Mouse (Mus musculus): ENCODE measurements around the gene Gm26897. TPM values are rescaled to one million over a fixed set of nuclear protein-coding genes. Genes with fewer than 3 reads are reported as not detected.

Gene Gm26897
- polyA plus RNA-seq, 1 experiment from 2014 or later: not detected

DNA sequence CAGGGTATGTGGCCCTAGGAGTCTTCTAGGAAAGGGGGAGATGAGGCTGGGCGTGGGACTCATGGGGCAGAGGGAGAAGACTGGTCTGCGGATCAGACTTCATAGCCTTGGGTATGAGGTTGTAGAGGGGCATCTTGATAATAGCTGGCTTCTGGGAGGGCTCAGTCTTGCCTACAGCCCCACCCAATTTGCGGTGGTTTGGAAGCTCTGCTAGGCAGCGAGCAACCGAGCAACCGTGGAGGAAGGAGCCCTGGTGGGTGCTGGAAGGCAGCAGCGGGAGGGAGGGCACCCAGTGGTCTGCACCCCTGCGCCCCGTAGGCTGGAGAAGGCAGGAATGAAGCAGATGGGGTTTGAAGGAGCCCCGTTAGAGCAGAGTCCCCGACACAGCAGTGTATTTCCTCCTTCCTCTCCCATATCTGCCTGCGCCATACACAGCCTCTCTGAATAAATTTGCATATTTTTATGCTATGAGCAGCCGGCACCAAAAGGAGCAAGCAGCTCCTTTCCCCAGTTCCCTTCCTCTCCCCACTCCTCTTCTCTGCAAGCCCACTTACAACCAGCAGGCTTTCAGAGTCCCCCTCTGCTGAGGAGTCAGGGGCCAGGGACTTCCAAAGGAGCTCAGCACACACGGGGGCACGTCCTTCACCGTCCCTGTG, 20.9 kb downstream of the Gm26897 start:
- DNase-seq (ENCODE audit: low spot score): no peak
- peak overlapping the region; percentile 23; the same call in 1 of the 2 replicates for H3K4me2 ChIP-seq (replicated peaks; ENCODE audit: low read depth)
- no peak overlapping the region; the same call in 1 of the 2 replicates for H3K27ac ChIP-seq (replicated peaks)
- no peak for TF ChIP-seq CTCF (IDR thresholded peaks at IDR 0.05; ENCODE audit: low read depth)
- no peak for TF ChIP-seq EP300 (optimal IDR thresholded peaks at IDR 0.05)
- no peak overlapping the region for H3K9ac ChIP-seq (ENCODE audit: low read length)
- 36% methylated on average over 16 of the region's 16 CpGs for WGBS
- H3K4me3 ChIP-seq (ENCODE audit: low read depth, low read length): no peak overlapping the region
- H3K4me1 ChIP-seq (replicated peaks; ENCODE audit: control insufficient read depth, insufficient read depth): no peaks in the 10 kb centered on the region
- no peaks in the 10 kb centered on the region for H3K36me3 ChIP-seq (ENCODE audit: control insufficient read depth, insufficient read depth, low read length)
- no peaks in the 10 kb centered on the region for H3K9me3 ChIP-seq (ENCODE audit: control insufficient read depth, low read length)
- ATAC-seq (ENCODE audit: low FRiP score, low TSS enrichment): no peak
- no peaks in the 10 kb centered on the region for H3K27me3 ChIP-seq (ENCODE audit: control insufficient read depth, insufficient read depth, low read length)

DNA sequence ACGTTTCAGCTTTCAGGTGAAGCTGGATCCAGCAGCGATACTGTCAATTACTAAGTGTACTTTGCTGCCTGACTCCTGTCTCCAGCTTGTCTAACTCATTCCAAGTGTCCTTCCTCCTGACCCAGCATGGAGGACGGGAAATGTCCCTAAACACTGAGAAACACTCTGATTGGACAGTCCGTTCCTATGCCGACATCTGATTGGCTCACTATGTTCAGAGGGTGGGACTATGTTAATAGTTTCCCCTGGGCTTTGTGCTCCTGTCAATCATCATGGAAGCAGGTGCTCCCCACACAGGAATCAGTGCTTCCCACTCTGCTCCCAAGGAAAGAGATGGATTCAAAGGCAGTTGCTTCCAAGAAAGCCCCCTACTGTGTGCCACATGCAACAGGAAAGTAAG, 21.6 kb downstream of the Gm26897 start:
- no peak overlapping the region for H3K4me2 ChIP-seq (replicated peaks; ENCODE audit: low read depth)
- H3K9me3 ChIP-seq (ENCODE audit: control insufficient read depth, low read length): no peaks in the 10 kb centered on the region
- ATAC-seq (ENCODE audit: low FRiP score, low TSS enrichment): no peak; the same call in 1 of the 2 replicates
- no peak for TF ChIP-seq EP300 (optimal IDR thresholded peaks at IDR 0.05)
- no peak for TF ChIP-seq CTCF (IDR thresholded peaks at IDR 0.05; ENCODE audit: low read depth)
- H3K36me3 ChIP-seq (ENCODE audit: control insufficient read depth, insufficient read depth, low read length): no peaks in the 10 kb centered on the region
- H3K27ac ChIP-seq (replicated peaks): no peak overlapping the region
- no peaks in the 10 kb centered on the region for H3K27me3 ChIP-seq (ENCODE audit: control insufficient read depth, insufficient read depth, low read length)
- WGBS: 25% methylated on average over 5 of the region's 5 CpGs
- H3K9ac ChIP-seq (ENCODE audit: low read length): no peak overlapping the region
- no peak overlapping the region for H3K4me3 ChIP-seq (ENCODE audit: low read depth, low read length)
- H3K4me1 ChIP-seq (replicated peaks; ENCODE audit: control insufficient read depth, insufficient read depth): no peaks in the 10 kb centered on the region
- DNase-seq (ENCODE audit: low spot score): no peak

DNA sequence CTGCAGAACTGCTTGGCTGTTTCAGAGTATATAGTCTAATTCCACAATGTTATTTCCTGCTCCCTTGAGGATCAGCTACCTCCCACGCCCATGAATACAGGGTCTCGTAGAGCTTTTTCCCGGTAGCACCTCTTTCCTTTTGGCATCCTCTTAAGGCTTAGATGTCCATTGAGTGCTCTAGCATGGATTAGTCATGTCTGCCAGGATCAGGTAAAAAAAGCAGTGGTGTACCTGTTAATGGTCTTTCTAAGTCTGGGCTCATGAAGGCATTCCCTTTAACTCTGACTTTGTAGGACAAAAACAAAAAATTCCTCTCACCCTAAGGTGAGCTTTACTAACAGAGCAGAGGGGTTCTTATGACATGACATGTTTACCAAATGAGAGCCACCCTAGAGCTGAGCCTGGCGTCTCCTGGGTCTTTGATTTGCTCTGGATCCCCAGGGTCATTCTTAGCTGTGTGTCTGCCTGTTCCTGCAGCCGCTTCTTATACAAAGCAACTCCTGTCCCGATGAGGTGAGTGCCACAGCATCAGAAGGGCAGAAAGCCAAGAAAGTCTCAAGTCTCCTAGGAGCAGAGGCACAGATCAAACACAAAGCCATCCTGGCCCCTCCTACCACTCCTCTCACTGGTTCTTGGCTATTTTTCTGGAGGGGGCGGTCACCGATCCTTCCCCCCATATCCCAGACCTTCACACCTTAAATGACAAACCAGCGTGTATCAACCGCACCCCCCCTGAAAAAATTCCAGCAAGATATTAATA, 27.2 kb downstream of the Gm26897 start:
- TF ChIP-seq CTCF (IDR thresholded peaks at IDR 0.05; ENCODE audit: low read depth) (no peak), EP300 (optimal IDR thresholded peaks at IDR 0.05) (no peak)
- H3K27ac ChIP-seq (replicated peaks): no peak overlapping the region
- no peaks in the 10 kb centered on the region for H3K36me3 ChIP-seq (ENCODE audit: control insufficient read depth, insufficient read depth, low read length)
- H3K4me1 ChIP-seq (replicated peaks; ENCODE audit: control insufficient read depth, insufficient read depth): no peaks in the 10 kb centered on the region
- peak overlapping the region; percentile 58 for H3K4me2 ChIP-seq (replicated peaks; ENCODE audit: low read depth)
- ATAC-seq (ENCODE audit: low FRiP score, low TSS enrichment) (no peak), DNase-seq (ENCODE audit: low spot score) (no peak)
- 23% methylated on average over 10 of the region's 10 CpGs for WGBS
- no peaks in the 10 kb centered on the region for H3K27me3 ChIP-seq (ENCODE audit: control insufficient read depth, insufficient read depth, low read length)
- peak overlapping the region; percentile 22; the same call in 1 of the 2 replicates for H3K4me3 ChIP-seq (ENCODE audit: low read depth, low read length)
- no peaks in the 10 kb centered on the region for H3K9me3 ChIP-seq (ENCODE audit: control insufficient read depth, low read length)
- no peak overlapping the region; the same call in 1 of the 2 replicates for H3K9ac ChIP-seq (ENCODE audit: low read length)

DNA sequence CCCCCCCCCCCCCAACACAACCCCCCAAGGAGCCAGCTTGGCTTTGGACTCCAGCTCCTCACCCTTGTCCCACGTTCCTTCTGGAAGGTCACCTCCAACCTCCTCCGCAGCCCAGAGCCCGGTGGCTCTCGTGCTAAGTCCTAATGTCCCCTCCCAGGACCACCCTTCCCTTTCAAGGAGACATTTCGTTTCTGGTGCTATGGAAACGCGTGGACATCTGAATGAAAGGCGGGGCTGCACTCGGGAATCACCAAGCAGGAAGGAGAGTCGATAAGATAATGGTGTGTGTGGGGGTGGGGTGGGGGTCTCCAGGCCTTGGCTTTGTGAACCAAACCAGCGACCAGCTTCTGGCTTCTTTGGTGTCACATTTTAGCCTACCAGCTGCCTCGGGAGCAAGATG, 27.9 kb downstream of the Gm26897 start:
- Histone ChIP-seq H3K4me2 (replicated peaks; ENCODE audit: low read depth) (peak overlapping the region; percentile 58), H3K27me3 (ENCODE audit: control insufficient read depth, insufficient read depth, low read length) (no peaks in the 10 kb centered on the region), H3K9me3 (ENCODE audit: control insufficient read depth, low read length) (no peaks in the 10 kb centered on the region), H3K27ac (replicated peaks) (no peak overlapping the region), H3K9ac (ENCODE audit: low read length) (peak overlapping the region; percentile 35), H3K4me3 (ENCODE audit: low read depth, low read length) (peak overlapping the region; percentile 22; the same call in 1 of the 2 replicates), H3K4me1 (replicated peaks; ENCODE audit: control insufficient read depth, insufficient read depth) (no peaks in the 10 kb centered on the region), H3K36me3 (ENCODE audit: control insufficient read depth, insufficient read depth, low read length) (no peaks in the 10 kb centered on the region)
- whole genome bisulfite sequencing: 2% methylated on average over 12 of the region's 12 CpGs
- no peak for DNase-seq (ENCODE audit: low spot score)
- no peak for ATAC-seq (ENCODE audit: low FRiP score, low TSS enrichment)
- TF ChIP-seq CTCF (IDR thresholded peaks at IDR 0.05; ENCODE audit: low read depth) (no peak), EP300 (optimal IDR thresholded peaks at IDR 0.05) (no peak)

DNA sequence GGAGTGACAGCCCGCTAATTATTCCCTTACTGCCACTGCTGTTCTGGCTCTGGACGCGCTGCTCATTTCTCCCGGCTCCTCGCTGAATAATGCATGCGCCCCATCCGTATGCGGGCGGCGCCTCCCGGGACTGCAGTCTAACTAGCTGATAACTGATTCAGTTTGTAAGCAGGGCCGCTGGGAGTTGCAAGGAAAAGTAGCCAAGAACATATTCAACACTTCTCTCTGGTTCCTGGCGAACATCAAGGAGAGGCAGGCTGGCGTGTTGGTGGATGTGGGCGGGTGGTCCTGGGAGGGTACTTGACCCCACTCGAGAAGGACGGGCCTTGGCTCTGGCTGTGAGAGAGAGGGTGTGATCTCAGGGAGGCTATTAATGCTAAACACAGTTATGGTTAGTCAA, 28.4 kb downstream of the Gm26897 start:
- Histone ChIP-seq H3K9me3 (ENCODE audit: control insufficient read depth, low read length) (no peaks in the 10 kb centered on the region), H3K4me2 (replicated peaks; ENCODE audit: low read depth) (peak overlapping the region; percentile 58), H3K27ac (replicated peaks) (peak overlapping the region; percentile 61), H3K36me3 (ENCODE audit: control insufficient read depth, insufficient read depth, low read length) (no peaks in the 10 kb centered on the region), H3K4me1 (replicated peaks; ENCODE audit: control insufficient read depth, insufficient read depth) (no peaks in the 10 kb centered on the region), H3K9ac (ENCODE audit: low read length) (no peak overlapping the region), H3K27me3 (ENCODE audit: control insufficient read depth, insufficient read depth, low read length) (no peaks in the 10 kb centered on the region), H3K4me3 (ENCODE audit: low read depth, low read length) (peak overlapping the region; percentile 22; the same call in 1 of the 2 replicates)
- TF ChIP-seq EP300 (optimal IDR thresholded peaks at IDR 0.05): no peak
- TF ChIP-seq CTCF (IDR thresholded peaks at IDR 0.05; ENCODE audit: low read depth): peak; percentile 54
- 10% methylated on average over 17 of the region's 17 CpGs for WGBS
- DNase-seq (ENCODE audit: low spot score): peak; percentile 52
- ATAC-seq (ENCODE audit: low FRiP score, low TSS enrichment): no peak; the same call in 1 of the 2 replicates

Data from stomach, postnatal 0 days (tissue).